Mouse (Mus musculus) heart, adult 2 months (tissue): ENCODE results near the gene Nipsnap3a. TPM values are rescaled to one million over a fixed set of nuclear protein-coding genes. Genes with fewer than 3 reads are reported as not detected.

ENCODE experiments used
- DNase-seq, 2 experiments: peaks; one replicate each; pipeline ENCODE4 v3.0.0; 2021
- H3K27ac ChIP-seq: fragments of 200-600 bp; 2 replicates; pipeline ENCODE4 v1.8.1; 2022
- H3K27me3 ChIP-seq: fragments of 200-500 bp; 2 replicates; pipeline ENCODE4 v1.6.1; 2012; ENCODE audit warnings: mild to moderate bottlenecking, low read length, inconsistent platforms, mixed read lengths; ENCODE audit not compliant: control insufficient read depth, insufficient read depth
- H3K36me3 ChIP-seq: fragments of 200-500 bp; 2 replicates; pipeline ENCODE4 v1.6.1; 2012; ENCODE audit warnings: low read length, inconsistent platforms; ENCODE audit not compliant: control insufficient read depth, insufficient read depth
- H3K4me1 ChIP-seq: fragments of 200-500 bp; 2 replicates; pipeline ENCODE4 v1.6.1; 2011; ENCODE audit warnings: low read length; ENCODE audit not compliant: control insufficient read depth, insufficient read depth
- H3K4me3 ChIP-seq: fragments of 200-600 bp; 2 replicates; pipeline ENCODE4 v1.8.1; 2022
- H3K79me2 ChIP-seq: fragments of 200-500 bp; replicated peaks from 2 replicates; pipeline ENCODE4 v1.6.1; 2012; ENCODE audit warnings: mild to moderate bottlenecking, inconsistent platforms, low read length, moderate library complexity, mixed read lengths; ENCODE audit not compliant: control insufficient read depth, insufficient read depth
- H3K9ac ChIP-seq: fragments of 200-500 bp; 2 replicates; pipeline ENCODE4 v1.6.1; 2012; ENCODE audit warnings: low read depth, mild to moderate bottlenecking, control low read depth, inconsistent platforms, low read length, mixed read lengths
- CTCF ChIP-seq: fragments of 200-600 bp; IDR thresholded peaks from 2 replicates; pipeline ENCODE4 v1.8.1; 2022; ENCODE audit warnings: antibody characterized with exemption, mild to moderate bottlenecking, moderate library complexity
- EP300 ChIP-seq: fragments of 200-500 bp; IDR thresholded peaks from 2 replicates; pipeline ENCODE4 v1.6.1; 2011; ENCODE audit warnings: low read depth, low read length, control low read depth; ENCODE audit not compliant: insufficient read depth
- POLR2A ChIP-seq: fragments of 200-500 bp; IDR thresholded peaks from 2 replicates; pipeline ENCODE4 v1.6.1; 2011; ENCODE audit warnings: mild to moderate bottlenecking, low read depth, low read length, control low read depth; ENCODE audit not compliant: insufficient read depth
- WGBS: fragments of 180-500 bp; shearing (Covaris S2); methylation state at CpG from one replicate; pipeline ENCODE4 v1.1.7; 2018; 5-methylcytosine and 5-hydroxymethylcytosine counted together
- intact Hi-C: fragments of 180-260 bp; cut with DNase I; formaldehyde crosslinking; loops from one replicate; pipeline ENCODE4 v1.15.1; 2025
- polyA plus RNA-seq: library from polyadenylated mRNA; depleted of rRNA; stranded (reverse); fragments of >200 nt; gene quantifications from 2 replicates; pipeline ENCODE4 v1.2.3, GENCODE M21; 2012
- total RNA-seq, 2 experiments: library from RNA; stranded (reverse); gene quantifications; 2 replicates each; pipeline ENCODE4 v1.2.3; 2021

Nipsnap3a gene
- total and polyA plus RNA-seq, 3 experiments = not detected

GRCm38 (mm10) chr4:53015024-53015423 is 26.0 kb downstream of the Nipsnap3a start:
- H3K9ac ChIP-seq = no peak overlapping the region
- no peak for DNase-seq
- H3K36me3 ChIP-seq = no peaks in the 10 kb centered on the region
- H3K27ac ChIP-seq = no peak overlapping the region
- H3K4me1 ChIP-seq = no peaks in the 10 kb centered on the region; the same call in 1 of the 2 replicates
- H3K27me3 ChIP-seq = no peaks in the 10 kb centered on the region
- intact Hi-C loops = no loop called here
- TF ChIP-seq POLR2A = no peak
- no peak for TF ChIP-seq CTCF
- TF ChIP-seq EP300 = no peak
- WGBS = 93% methylated on average over 3 of the region's 3 CpGs
- no peak overlapping the region for H3K4me3 ChIP-seq
- no peaks in the 10 kb centered on the region for H3K79me2 ChIP-seq

DNA sequence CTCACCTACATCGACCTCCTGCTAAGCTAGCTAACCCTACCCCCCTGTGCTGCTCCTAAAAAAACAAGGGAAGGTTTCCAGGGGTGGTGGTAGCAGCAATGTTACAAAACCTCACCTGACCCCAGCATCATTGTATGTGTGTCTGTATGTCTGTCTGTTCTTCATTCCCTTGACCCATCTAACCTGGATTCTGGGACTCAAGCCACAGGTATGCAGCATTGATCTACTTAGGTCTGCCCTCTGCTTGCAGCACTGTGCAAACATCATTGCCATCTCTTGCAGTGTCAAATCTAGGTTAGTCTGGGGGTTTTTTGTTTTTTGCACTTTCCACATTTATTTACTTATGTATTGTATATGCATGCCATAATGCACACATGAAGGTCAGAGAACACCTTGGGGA is 29.3 kb downstream of the Nipsnap3a start:
- intact Hi-C loops = no loop called here
- 85% methylated on average over 1 of the region's 1 CpGs for WGBS
- no peaks in the 10 kb centered on the region for H3K36me3 ChIP-seq

GRCm38 (mm10) chr4:53023189-53023925 is 34.3 kb downstream of the Nipsnap3a start:
- Histone ChIP-seq H3K27me3 (no peaks in the 10 kb centered on the region), H3K79me2 (no peaks in the 10 kb centered on the region), H3K4me3 (no peak overlapping the region), H3K9ac (no peak overlapping the region), H3K27ac (no peak overlapping the region), H3K4me1 (no peaks in the 10 kb centered on the region), H3K36me3 (no peaks in the 10 kb centered on the region)
- WGBS = 75% methylated on average over 14 of the region's 14 CpGs
- DNase-seq = no peak
- intact Hi-C loops = no loop called here
- no peak for TF ChIP-seq CTCF
- TF ChIP-seq POLR2A = no peak
- TF ChIP-seq EP300 = no peak

More for the DNA sequence above, 29.3 kb downstream of the Nipsnap3a start:
- Histone ChIP-seq H3K4me3 (no peak overlapping the region), H3K27me3 (no peaks in the 10 kb centered on the region), H3K4me1 (no peaks in the 10 kb centered on the region), H3K9ac (no peak overlapping the region), H3K27ac (no peak overlapping the region), H3K79me2 (no peaks in the 10 kb centered on the region)
- TF ChIP-seq CTCF = no peak
- TF ChIP-seq EP300 = no peak
- no peak for TF ChIP-seq POLR2A
- DNase-seq = no peak

GRCm38 (mm10) chr4:53024397-53024796 is 35.3 kb downstream of the Nipsnap3a start:
- 84% methylated on average over 4 of the region's 4 CpGs for WGBS
- TF ChIP-seq POLR2A = no peak
- TF ChIP-seq EP300 = no peak
- TF ChIP-seq CTCF = no peak
- DNase-seq = no peak
- no peak overlapping the region for H3K27ac ChIP-seq
- H3K36me3 ChIP-seq = no peaks in the 10 kb centered on the region
- H3K9ac ChIP-seq = no peak overlapping the region
- intact Hi-C loops = no loop called here
- H3K4me3 ChIP-seq = no peak overlapping the region
- H3K27me3 ChIP-seq = no peaks in the 10 kb centered on the region
- no peaks in the 10 kb centered on the region for H3K4me1 ChIP-seq
- no peaks in the 10 kb centered on the region for H3K79me2 ChIP-seq

- intact Hi-C loops = no loop called here
- no peaks in the 10 kb centered on the region for H3K27me3 ChIP-seq
- no peak overlapping the region for H3K9ac ChIP-seq
- H3K27ac ChIP-seq = no peak overlapping the region
- 71% methylated on average over 3 of the region's 3 CpGs for WGBS
- no peaks in the 10 kb centered on the region for H3K4me1 ChIP-seq
- H3K36me3 ChIP-seq = peaks cover 5% of the 10 kb centered on the region
- TF ChIP-seq EP300 (no peak), POLR2A (no peak), CTCF (no peak)
- no peak for DNase-seq
- H3K4me3 ChIP-seq = no peak overlapping the region
- no peaks in the 10 kb centered on the region for H3K79me2 ChIP-seq
Measured at GRCm38 (mm10) chr4:53027811-53028210, 38.7 kb downstream of the Nipsnap3a start.

GRCm38 (mm10) chr4:53030326-53030948 is 41.4 kb downstream of the Nipsnap3a start:
- intact Hi-C loops = loop anchor here (5.0 to 10.0 kb wide), 2 partner anchors 327 to 564 kb away; no protein-coding TSS in a partner anchor
- no peak overlapping the region for H3K27ac ChIP-seq
- H3K9ac ChIP-seq = no peak overlapping the region

More at GRCm38 (mm10) chr4:53030326-53030948, 41.4 kb downstream of the Nipsnap3a start:
- 53% methylated on average over 8 of the region's 8 CpGs for WGBS
- no peak overlapping the region for H3K4me3 ChIP-seq
- no peaks in the 10 kb centered on the region for H3K27me3 ChIP-seq
- no peaks in the 10 kb centered on the region for H3K4me1 ChIP-seq
- TF ChIP-seq POLR2A = no peak
- peak; percentile 60 for TF ChIP-seq CTCF
- H3K36me3 ChIP-seq = peaks cover 5% of the 10 kb centered on the region
- no peaks in the 10 kb centered on the region for H3K79me2 ChIP-seq
- DNase-seq = no peak
